In genomic region chr14:9028811-9029210, GRCm38 (mm10) we compare ENCODE assay signal across 16 mouse cellular contexts.
A peak's percentile ranks its signal among the peaks of the same experiment; 100 is the strongest.
DNase-seq lines count a peak whose midpoint lies in the region; ATAC-seq and TF ChIP-seq lines count a peak whose summit lies in the region.
"Had no signal": no experiment of that assay in that cellular context is flagged by ENCODE, and none has a peak within 500 bp of the region (broad histone marks: within the 10 kb centered on the region; RNA-seq: fewer than 3 reads in every experiment).

No protein-coding gene starts in this region.

- WGBS in hindbrain, embryonic 14.5 days = 51% methylated on average over 6 of the region's 6 CpGs
- WGBS in hindbrain, embryonic 12.5 days = 65% methylated on average over 6 of the region's 6 CpGs
- 49% methylated on average over 6 of the region's 6 CpGs for WGBS in midbrain, embryonic 16.5 days

- peak overlapping the region; percentile 12; the same call in 1 of the 2 replicates for H3K27ac ChIP-seq in hindbrain, embryonic 14.5 days
- H3K27ac ChIP-seq in hindbrain, embryonic 12.5 days = no peak overlapping the region
- H3K27ac ChIP-seq in midbrain, embryonic 16.5 days (ENCODE audit: low read length) = no peak overlapping the region
- H3K27ac ChIP-seq in layer of hippocampus, adult 2 months = no peak overlapping the region
- H3K27ac ChIP-seq: embryonic facial prominence, embryonic 15.5 days; heart, embryonic 10.5 days; liver, embryonic 13.5 days; stomach, embryonic 15.5 days had no signal

- TF ChIP-seq CTCF in layer of hippocampus, adult 2 months (conservative IDR thresholded peaks at IDR 0.05) = no peak

- no peak overlapping the region for H3K4me3 ChIP-seq in hindbrain, embryonic 14.5 days (replicated peaks; ENCODE audit: low read length)
- H3K4me3 ChIP-seq in hindbrain, embryonic 12.5 days = no peak overlapping the region
- no peak overlapping the region for H3K4me3 ChIP-seq in midbrain, embryonic 16.5 days (ENCODE audit: low read depth, low read length)
- H3K4me3 ChIP-seq in layer of hippocampus, adult 2 months = no peak overlapping the region
- H3K4me3 ChIP-seq: embryonic facial prominence, embryonic 15.5 days; heart, embryonic 10.5 days; liver, embryonic 13.5 days; stomach, embryonic 15.5 days had no signal

- no peak overlapping the region for H3K4me2 ChIP-seq in hindbrain, embryonic 14.5 days (replicated peaks)
- no peak overlapping the region for H3K4me2 ChIP-seq in hindbrain, embryonic 12.5 days (replicated peaks)
- H3K4me2 ChIP-seq in midbrain, embryonic 16.5 days (ENCODE audit: low read length) = no peak overlapping the region
- H3K4me2 ChIP-seq: embryonic facial prominence, embryonic 15.5 days; liver, embryonic 13.5 days; stomach, embryonic 15.5 days had no signal

- no peak overlapping the region for H3K9ac ChIP-seq in hindbrain, embryonic 14.5 days
- no peak overlapping the region for H3K9ac ChIP-seq in hindbrain, embryonic 12.5 days
- H3K9ac ChIP-seq in midbrain, embryonic 16.5 days (ENCODE audit: low read depth, low read length) = no peak overlapping the region
- H3K9ac ChIP-seq: embryonic facial prominence, embryonic 15.5 days; liver, embryonic 13.5 days; stomach, embryonic 15.5 days had no signal

- ATAC-seq in hindbrain, embryonic 14.5 days (ENCODE audit: low FRiP score) = peak; percentile 81
- ATAC-seq in hindbrain, embryonic 12.5 days (ENCODE audit: low FRiP score) = no peak
- ATAC-seq in midbrain, embryonic 16.5 days = peak; percentile 72
- ATAC-seq: intestine, embryonic 16.5 days had no signal

- peak; percentile 2 for DNase-seq in adrenal gland, postnatal 10 days
- DNase-seq in adrenal gland, adult 18-20 months (ENCODE audit: low spot score in 2 of 2) = no peak
- peak; percentile 38 for DNase-seq in hindbrain, embryonic 14.5 days (ENCODE audit: low spot score)
- DNase-seq in brain, adult 2 months (ENCODE audit: low read depth, low spot score) = peak; percentile 30
- no peak for DNase-seq in thymus, postnatal 36 days
- no peak for DNase-seq in layer of hippocampus, adult 2 months (ENCODE audit: low spot score in 2 of 2)
- DNase-seq: gastrocnemius, postnatal 25 days; kidney, postnatal 25 days; liver, embryonic 13.5 days; thymus, postnatal 14 days had no signal

- H3K4me1 ChIP-seq in hindbrain, embryonic 14.5 days (replicated peaks; ENCODE audit: control insufficient read depth, insufficient read depth, low read length) = peaks cover 9% of the 10 kb centered on the region; the same call in 1 of the 2 replicates
- H3K4me1 ChIP-seq in hindbrain, embryonic 12.5 days = no peaks in the 10 kb centered on the region
- peaks cover 7% of the 10 kb centered on the region for H3K4me1 ChIP-seq in midbrain, embryonic 16.5 days (ENCODE audit: control insufficient read depth, insufficient read depth, low read length)
- H3K4me1 ChIP-seq: embryonic facial prominence, embryonic 15.5 days; heart, embryonic 10.5 days; liver, embryonic 13.5 days; stomach, embryonic 15.5 days had no signal

- H3K9me3 ChIP-seq in hindbrain, embryonic 14.5 days (ENCODE audit: control insufficient read depth, low read length) = no peaks in the 10 kb centered on the region
- H3K9me3 ChIP-seq in hindbrain, embryonic 12.5 days (replicated peaks) = no peaks in the 10 kb centered on the region
- no peaks in the 10 kb centered on the region for H3K9me3 ChIP-seq in midbrain, embryonic 16.5 days (replicated peaks; ENCODE audit: control insufficient read depth, low read length, poor library complexity, severe bottlenecking)
- H3K9me3 ChIP-seq: embryonic facial prominence, embryonic 15.5 days; heart, embryonic 10.5 days; liver, embryonic 13.5 days; stomach, embryonic 15.5 days had no signal

- H3K36me3 ChIP-seq in hindbrain, embryonic 14.5 days (replicated peaks; ENCODE audit: control insufficient read depth, insufficient read depth) = no peaks in the 10 kb centered on the region
- H3K36me3 ChIP-seq in hindbrain, embryonic 12.5 days = no peaks in the 10 kb centered on the region
- H3K36me3 ChIP-seq in midbrain, embryonic 16.5 days (ENCODE audit: control insufficient read depth, insufficient read depth, low read length) = no peaks in the 10 kb centered on the region
- H3K36me3 ChIP-seq: embryonic facial prominence, embryonic 15.5 days; heart, embryonic 10.5 days; liver, embryonic 13.5 days; stomach, embryonic 15.5 days had no signal

- no peaks in the 10 kb centered on the region for H3K27me3 ChIP-seq in hindbrain, embryonic 14.5 days (ENCODE audit: control insufficient read depth, insufficient read depth, low read length)
- H3K27me3 ChIP-seq in hindbrain, embryonic 12.5 days = no peaks in the 10 kb centered on the region
- no peaks in the 10 kb centered on the region for H3K27me3 ChIP-seq in midbrain, embryonic 16.5 days (ENCODE audit: control insufficient read depth, insufficient read depth, low read depth, low read length)
- H3K27me3 ChIP-seq: embryonic facial prominence, embryonic 15.5 days; liver, embryonic 13.5 days; stomach, embryonic 15.5 days had no signal

Comparison
In these comparisons a context has a peak if more than half of its experiments do, and no peak if none do; other contexts are left out.
1. DNase-seq: peak in adrenal gland, postnatal 10 days (single experiment), hindbrain, embryonic 14.5 days (single experiment) and brain, adult 2 months (single experiment); none in adrenal gland, adult 18-20 months (0 of 2), thymus, postnatal 36 days (0 of 2) and layer of hippocampus, adult 2 months (0 of 2).